Mouse (Mus musculus) hindbrain, postnatal 0 days (tissue): ENCODE measurements around the gene Cfap45. TPM values are rescaled to one million over a fixed set of nuclear protein-coding genes. Genes with fewer than 3 reads are reported as not detected.

Source experiments
- ATAC-seq: fragments of 200-750 bp; cut with Nextera tagmentation; 2 replicates; pipeline ENCODE4 v1.8.0; 2017; ENCODE audit warnings: mild to moderate bottlenecking, moderate TSS enrichment, moderate library complexity
- DNase-seq: peaks from one replicate; pipeline ENCODE4 v3.0.0-alpha.2; 2015; ENCODE audit warnings: low spot score
- H3K27ac ChIP-seq: fragments of 300-500 bp; sonication (generic); 2 replicates; pipeline ENCODE4 v1.5.1; 2014; ENCODE audit warnings: mild to moderate bottlenecking
- H3K27me3 ChIP-seq: fragments of 300-500 bp; sonication (generic); 2 replicates; pipeline ENCODE4 v1.6.1; 2014; ENCODE audit warnings: low read length, mixed read lengths; ENCODE audit not compliant: insufficient read depth
- H3K36me3 ChIP-seq: fragments of 300-500 bp; sonication (generic); 2 replicates; pipeline ENCODE4 v1.6.1; 2014; ENCODE audit warnings: low read length, mixed read lengths; ENCODE audit not compliant: insufficient read depth
- H3K4me1 ChIP-seq: fragments of 300-500 bp; sonication (generic); 2 replicates; pipeline ENCODE4 v1.6.1; 2014; ENCODE audit warnings: antibody characterized with exemption, low read length, mixed read lengths; ENCODE audit not compliant: insufficient read depth
- H3K4me2 ChIP-seq: fragments of 300-500 bp; sonication (generic); 2 replicates; pipeline ENCODE4 v1.6.1; 2014; ENCODE audit warnings: low read depth, mild to moderate bottlenecking, low read length, moderate library complexity, mixed read lengths
- H3K4me3 ChIP-seq: fragments of 300-500 bp; sonication (generic); 2 replicates; pipeline ENCODE4 v1.5.1; 2014; ENCODE audit warnings: low read length
- H3K9ac ChIP-seq: fragments of 300-500 bp; sonication (generic); replicated peaks from 2 replicates; pipeline ENCODE4 v1.6.1; 2014; ENCODE audit warnings: mild to moderate bottlenecking, low read length, moderate library complexity, mixed read lengths
- H3K9me3 ChIP-seq: fragments of 300-500 bp; sonication (generic); 2 replicates; pipeline ENCODE4 v1.6.1; 2016; ENCODE audit warnings: low read length, mixed read lengths
- CTCF ChIP-seq: IDR thresholded peaks from 2 replicates; pipeline ENCODE4 v1.5.1; 2016; ENCODE audit warnings: antibody characterized with exemption, control low read depth, low read depth
- WGBS: fragments of 180-500 bp; shearing (Covaris S2); extraction: QIAGEN DNeasy Blood & Tissue Kit; methylation state at CpG from one replicate; pipeline ENCODE4 v1.1.7; 2014; 5-methylcytosine and 5-hydroxymethylcytosine counted together
- polyA plus RNA-seq: library from polyadenylated mRNA; unstranded; fragments of >200 nt; fragmentation: Nextera tagmentation; extraction: Ambion mirVana; gene quantifications from 2 replicates; pipeline ENCODE4 v1.2.1, GENCODE M21; 2015
- total RNA-seq: library from RNA; depleted of rRNA; stranded (reverse); fragments of >200 nt; gene quantifications from 2 replicates; pipeline ENCODE4 v1.2.3, GENCODE M21; 2014

Gene Cfap45
- total and polyA plus RNA-seq, 2 experiments from 2014 or later: 1.2 to 3.7 TPM

DNA sequence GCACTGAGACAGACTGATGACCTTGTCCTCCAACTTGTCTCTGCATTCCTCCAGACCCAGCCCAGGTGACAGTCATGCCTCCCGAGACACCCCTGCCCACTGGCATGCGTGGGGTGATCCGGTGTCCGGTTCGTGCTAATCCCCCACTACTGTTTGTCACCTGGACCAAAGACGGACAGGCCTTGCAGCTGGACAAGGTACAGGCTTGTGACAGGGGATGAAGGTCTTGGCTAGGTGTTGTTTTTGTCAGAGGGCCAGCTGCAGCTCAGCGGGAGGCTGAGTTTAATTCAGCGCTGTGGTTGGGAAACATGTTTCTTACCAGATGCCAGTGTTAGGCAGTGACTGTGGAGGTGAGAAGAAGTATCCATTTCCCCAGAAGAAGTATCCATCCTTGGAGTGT lies 28.6 kb upstream of the Cfap45 start:
- DNase-seq (no peak), ATAC-seq (no peak)
- Histone ChIP-seq H3K9ac (no peak overlapping the region), H3K27me3 (no peaks in the 10 kb centered on the region), H3K9me3 (no peaks in the 10 kb centered on the region), H3K36me3 (peaks cover 13% of the 10 kb centered on the region; the same call in 1 of the 2 replicates), H3K4me1 (no peaks in the 10 kb centered on the region), H3K4me3 (no peak overlapping the region), H3K4me2 (no peak overlapping the region), H3K27ac (no peak overlapping the region)
- 87% methylated on average over 8 of the region's 8 CpGs for WGBS
- no peak for TF ChIP-seq CTCF

DNA sequence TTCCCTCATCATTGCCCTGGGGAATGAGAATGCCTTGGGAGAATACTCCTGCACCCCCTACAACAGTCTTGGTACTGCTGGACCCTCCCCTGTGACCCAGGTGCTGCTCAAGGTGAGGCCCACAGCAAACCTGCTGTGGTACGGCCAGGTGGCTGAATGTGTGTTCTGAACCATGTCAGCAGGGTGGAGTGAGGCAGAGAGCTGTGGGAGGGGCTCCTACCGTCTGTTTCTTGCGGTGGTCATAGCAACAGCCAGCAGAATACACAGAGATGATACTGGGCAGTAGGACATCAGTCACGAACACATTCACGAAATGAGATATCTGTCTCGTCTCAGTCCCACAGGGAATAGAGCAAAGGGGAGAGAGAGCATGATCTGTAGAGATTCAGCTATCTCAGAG lies 27.1 kb upstream of the Cfap45 start:
- Histone ChIP-seq H3K27me3 (no peaks in the 10 kb centered on the region), H3K4me2 (no peak overlapping the region), H3K27ac (no peak overlapping the region), H3K4me3 (no peak overlapping the region), H3K9me3 (no peaks in the 10 kb centered on the region), H3K9ac (no peak overlapping the region), H3K36me3 (peaks cover 17% of the 10 kb centered on the region), H3K4me1 (no peaks in the 10 kb centered on the region)
- TF ChIP-seq CTCF: no peak
- 57% methylated on average over 6 of the region's 6 CpGs for WGBS
- no peak for DNase-seq
- ATAC-seq: no peak

GRCm38 (mm10) chr1:172496030-172496429 lies 24.6 kb upstream of the Cfap45 start:
- no peak overlapping the region for H3K9ac ChIP-seq
- no peak overlapping the region for H3K4me2 ChIP-seq
- H3K9me3 ChIP-seq: no peaks in the 10 kb centered on the region
- H3K4me1 ChIP-seq: no peaks in the 10 kb centered on the region; the same call in 1 of the 2 replicates
- no peak for ATAC-seq
- H3K4me3 ChIP-seq: no peak overlapping the region
- H3K36me3 ChIP-seq: peaks cover 17% of the 10 kb centered on the region
- DNase-seq: no peak
- TF ChIP-seq CTCF: no peak
- H3K27me3 ChIP-seq: no peaks in the 10 kb centered on the region
- H3K27ac ChIP-seq: no peak overlapping the region
- WGBS: 90% methylated on average over 17 of the region's 17 CpGs

DNA sequence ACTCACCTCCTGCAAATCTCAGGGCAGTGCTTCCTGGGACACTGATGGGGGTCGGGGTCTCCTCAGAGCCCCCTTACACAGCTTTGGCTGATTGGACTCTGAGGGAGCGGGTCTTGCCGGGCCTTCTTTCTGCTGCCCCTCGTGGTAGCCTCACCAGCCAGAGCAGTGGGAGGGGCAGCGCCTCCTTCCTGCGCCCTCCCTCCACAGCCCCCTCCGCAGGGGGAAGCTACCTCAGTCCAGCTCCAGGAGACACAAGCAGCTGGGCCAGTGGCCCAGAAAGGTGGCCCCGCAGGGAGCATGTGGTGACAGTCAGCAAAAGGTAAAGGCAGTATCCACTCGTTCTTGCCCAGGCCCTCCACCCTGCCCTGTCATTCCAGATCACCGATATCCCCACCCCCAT lies 23.2 kb upstream of the Cfap45 start:
- H3K9ac ChIP-seq: no peak overlapping the region
- H3K4me2 ChIP-seq: no peak overlapping the region
- no peaks in the 10 kb centered on the region for H3K9me3 ChIP-seq
- peaks cover under 1% of the 10 kb centered on the region for H3K4me1 ChIP-seq
- no peak for ATAC-seq
- DNase-seq: no peak
- no peak for TF ChIP-seq CTCF
- peaks cover 17% of the 10 kb centered on the region for H3K36me3 ChIP-seq
- no peak overlapping the region for H3K27ac ChIP-seq
- 86% methylated on average over 10 of the region's 10 CpGs for WGBS
- H3K4me3 ChIP-seq: no peak overlapping the region
- H3K27me3 ChIP-seq: no peaks in the 10 kb centered on the region

- no peaks in the 10 kb centered on the region for H3K27me3 ChIP-seq
- peak; percentile 59 for DNase-seq
- peak within 1 kb of the TSS; percentile 41 for H3K4me3 ChIP-seq
- no peak; the same call in 1 of the 2 replicates for TF ChIP-seq CTCF
- H3K9me3 ChIP-seq: no peaks in the 10 kb centered on the region
- H3K36me3 ChIP-seq: peaks cover 17% of the 10 kb centered on the region
- peaks cover 9% of the 10 kb centered on the region for H3K4me1 ChIP-seq
- peak within 1 kb of the TSS; percentile 44 for H3K9ac ChIP-seq
- H3K4me2 ChIP-seq: peak within 1 kb of the TSS; percentile 55
- peak within 1 kb of the TSS; percentile 32; the same call in 1 of the 2 replicates for H3K27ac ChIP-seq
- WGBS: 3% methylated on average over 30 of the region's 30 CpGs
- ATAC-seq: peak; percentile 44; the same call in 1 of the 2 replicates
Measured at GRCm38 (mm10) chr1:172499765-172500441, 20.7 kb upstream of the Cfap45 start, which contains the start of gene Tagln2. Tagln2 (plus strand) TSS chr1:172500047.

- WGBS: 3% methylated on average over 55 of the region's 56 CpGs
- Histone ChIP-seq H3K36me3 (peaks cover 17% of the 10 kb centered on the region), H3K4me3 (peak overlapping the region; percentile 41), H3K27me3 (no peaks in the 10 kb centered on the region), H3K27ac (peak overlapping the region; percentile 32; the same call in 1 of the 2 replicates), H3K4me2 (peak overlapping the region; percentile 55), H3K9me3 (no peaks in the 10 kb centered on the region), H3K4me1 (peaks cover 9% of the 10 kb centered on the region), H3K9ac (peak overlapping the region; percentile 44)
- ATAC-seq (0 out of 2 replicates have a peak, but pooled peaks have one; percentile 0), DNase-seq (peak; percentile 32)
- TF ChIP-seq CTCF: no peak
Measured at GRCm38 (mm10) chr1:172500451-172501370, 19.9 kb upstream of the Cfap45 start.
